Mouse (Mus musculus) neural tube, embryonic 15.5 days (tissue): ENCODE measurements around the gene Dffa. TPM values are rescaled to one million over a fixed set of nuclear protein-coding genes. Genes with fewer than 3 reads are reported as not detected.
A peak's percentile ranks its signal among the peaks of the same experiment; 100 is the strongest.
"Not testable (repeated sequence)": the region's sequence is repeated elsewhere in the genome, so short reads cannot be mapped to it uniquely, and the experiment has no call there.

Experiments
- ATAC-seq: fragments of 200-750 bp; cut with Nextera tagmentation; 2 replicates; pipeline ENCODE4 v1.8.0; 2017; ENCODE audit warnings: mild to moderate bottlenecking, moderate TSS enrichment, moderate library complexity; ENCODE audit not compliant: low FRiP score
- H3K27ac ChIP-seq: fragments of 300-500 bp; sonication (generic); replicated peaks from 2 replicates; pipeline ENCODE4 v1.5.1; 2015; ENCODE audit warnings: mild to moderate bottlenecking, inconsistent platforms
- H3K27me3 ChIP-seq: fragments of 300-500 bp; sonication (generic); replicated peaks from 2 replicates; pipeline ENCODE4 v1.6.1; 2015; ENCODE audit warnings: inconsistent platforms
- H3K36me3 ChIP-seq: fragments of 300-500 bp; sonication (generic); 2 replicates; pipeline ENCODE4 v1.6.1; 2015; ENCODE audit warnings: inconsistent platforms
- H3K4me1 ChIP-seq: fragments of 300-500 bp; sonication (generic); 2 replicates; pipeline ENCODE4 v1.6.1; 2015; ENCODE audit warnings: inconsistent platforms
- H3K4me2 ChIP-seq: fragments of 300-500 bp; sonication (generic); 2 replicates; pipeline ENCODE4 v1.6.1; 2015; ENCODE audit warnings: inconsistent platforms, mild to moderate bottlenecking, moderate library complexity
- H3K4me3 ChIP-seq: fragments of 300-500 bp; sonication (generic); replicated peaks from 2 replicates; pipeline ENCODE4 v1.5.1; 2015; ENCODE audit warnings: mild to moderate bottlenecking, inconsistent platforms
- H3K9ac ChIP-seq: fragments of 300-500 bp; sonication (generic); replicated peaks from 2 replicates; pipeline ENCODE4 v1.6.1; 2015; ENCODE audit warnings: mild to moderate bottlenecking, inconsistent platforms
- H3K9me3 ChIP-seq: fragments of 300-500 bp; sonication (generic); replicated peaks from 2 replicates; pipeline ENCODE4 v1.6.1; 2016; ENCODE audit warnings: inconsistent platforms
- WGBS: fragments of 180-500 bp; shearing (Covaris S2); methylation state at CpG from one replicate; pipeline ENCODE4 v1.1.7; 2015; ENCODE audit warnings: mixed read lengths; 5-methylcytosine and 5-hydroxymethylcytosine counted together
- polyA plus RNA-seq: library from polyadenylated mRNA; unstranded; fragments of >200 nt; fragmentation: Nextera tagmentation; extraction: Ambion mirVana; gene quantifications from 2 replicates; pipeline ENCODE4 v1.2.1, GENCODE M21; 2015

The Dffa gene
- polyA plus RNA-seq, 1 experiment from 2014 or later = 28.1 TPM

DNA sequence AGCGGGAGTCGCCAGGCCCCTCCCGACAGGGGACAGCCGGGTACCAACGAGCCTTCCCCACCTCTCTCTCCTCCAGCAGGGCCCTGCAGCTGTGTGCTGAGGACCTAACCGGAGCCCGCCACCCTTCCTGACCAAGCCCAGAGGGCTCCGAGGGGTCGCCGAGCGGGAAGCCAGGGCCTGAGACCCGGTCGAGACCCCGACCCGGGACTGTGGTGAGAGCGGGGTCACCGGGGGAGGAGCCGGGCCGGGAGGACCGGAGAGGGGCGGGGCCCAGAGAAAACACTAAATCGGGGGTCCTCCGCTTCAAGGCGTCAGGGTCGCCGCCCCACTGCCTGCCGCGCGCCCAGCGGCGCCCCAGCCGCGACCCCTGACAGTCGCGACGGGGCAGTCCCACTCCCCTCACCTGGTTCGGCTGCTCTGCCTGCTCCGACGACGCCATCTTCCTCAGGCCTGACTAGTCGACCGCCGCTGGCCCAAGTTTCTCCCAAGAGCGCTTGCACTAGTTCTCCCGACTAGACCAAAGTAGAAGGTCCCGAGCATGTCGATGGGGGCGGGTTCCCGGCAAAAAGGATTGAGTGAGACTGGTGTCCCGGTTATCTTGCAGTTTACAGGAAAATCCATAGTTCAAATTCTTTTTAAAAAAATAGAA is 4.5 kb upstream of the Dffa start, which contains the start of gene Pex14:
Gene Pex14, minus strand, starts transcription at position 508 of the 649 bp plus-strand sequence.
- Histone ChIP-seq H3K27ac (peak within 1 kb of the TSS; percentile 45; the same call in 1 of the 2 replicates), H3K9ac (peak within 1 kb of the TSS; percentile 94), H3K9me3 (no peaks in the 10 kb centered on the region), H3K4me1 (peaks cover 27% of the 10 kb centered on the region), H3K36me3 (no peaks in the 10 kb centered on the region), H3K27me3 (no peaks in the 10 kb centered on the region), H3K4me3 (peak within 1 kb of the TSS; percentile 94), H3K4me2 (peak within 1 kb of the TSS; percentile 96)
- under 1% methylated on average over 47 of the region's 50 CpGs for WGBS
- peak; percentile 79 for ATAC-seq

DNA sequence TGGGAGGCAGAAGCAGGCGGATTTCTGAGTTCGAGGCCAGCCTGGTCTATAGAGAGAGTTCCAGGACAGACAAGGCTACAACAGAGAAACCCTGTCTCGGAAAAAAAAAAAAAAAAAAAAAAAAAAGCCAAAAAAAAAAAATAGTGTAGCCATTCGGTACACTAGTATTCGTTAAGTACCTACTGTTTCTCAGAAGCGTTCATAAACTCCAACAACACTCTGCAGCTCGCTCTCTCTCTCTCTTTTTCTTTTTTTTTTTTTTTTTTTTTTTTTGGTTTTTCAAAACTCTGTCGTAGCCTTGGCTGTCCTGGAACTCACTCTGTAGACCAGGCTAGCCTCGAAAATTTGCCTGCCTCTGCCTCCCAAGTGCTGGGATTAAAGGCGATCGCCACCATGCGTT is 3.5 kb upstream of the Dffa start:
- not testable (repeated sequence) for H3K36me3 ChIP-seq, H3K9me3 ChIP-seq, ATAC-seq, H3K4me3 ChIP-seq, H3K4me2 ChIP-seq, H3K27me3 ChIP-seq, H3K9ac ChIP-seq, H3K27ac ChIP-seq
- 89% methylated on average over 12 of the region's 12 CpGs for WGBS
- H3K4me1 ChIP-seq = peaks cover 36% of the 10 kb centered on the region

DNA sequence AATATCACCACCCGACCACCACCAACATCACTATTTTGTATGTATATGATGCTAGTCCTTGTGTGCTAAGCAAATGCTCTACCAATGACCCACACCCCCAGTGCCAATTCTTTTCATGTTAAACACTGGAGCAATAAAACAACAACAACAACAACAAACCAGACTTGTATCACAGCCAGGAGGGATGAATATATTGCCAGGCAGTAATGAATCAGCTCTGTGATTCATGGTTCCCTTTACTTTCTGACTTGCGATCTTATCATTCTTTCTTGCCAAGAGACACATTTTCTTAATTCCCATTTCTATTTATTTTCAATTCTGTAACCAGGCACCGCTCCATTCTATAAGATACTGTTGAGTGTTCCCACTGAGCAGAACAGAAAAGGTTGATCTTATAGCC is 2.5 kb upstream of the Dffa start:
- Histone ChIP-seq H3K4me1 (peaks cover 32% of the 10 kb centered on the region), H3K27me3 (no peaks in the 10 kb centered on the region), H3K27ac (no peak overlapping the region), H3K9me3 (no peaks in the 10 kb centered on the region), H3K36me3 (peaks cover 5% of the 10 kb centered on the region), H3K4me3 (no peak overlapping the region), H3K4me2 (no peak overlapping the region), H3K9ac (no peak overlapping the region)
- WGBS = 89% methylated on average over 3 of the region's 3 CpGs
- ATAC-seq = no peak

DNA sequence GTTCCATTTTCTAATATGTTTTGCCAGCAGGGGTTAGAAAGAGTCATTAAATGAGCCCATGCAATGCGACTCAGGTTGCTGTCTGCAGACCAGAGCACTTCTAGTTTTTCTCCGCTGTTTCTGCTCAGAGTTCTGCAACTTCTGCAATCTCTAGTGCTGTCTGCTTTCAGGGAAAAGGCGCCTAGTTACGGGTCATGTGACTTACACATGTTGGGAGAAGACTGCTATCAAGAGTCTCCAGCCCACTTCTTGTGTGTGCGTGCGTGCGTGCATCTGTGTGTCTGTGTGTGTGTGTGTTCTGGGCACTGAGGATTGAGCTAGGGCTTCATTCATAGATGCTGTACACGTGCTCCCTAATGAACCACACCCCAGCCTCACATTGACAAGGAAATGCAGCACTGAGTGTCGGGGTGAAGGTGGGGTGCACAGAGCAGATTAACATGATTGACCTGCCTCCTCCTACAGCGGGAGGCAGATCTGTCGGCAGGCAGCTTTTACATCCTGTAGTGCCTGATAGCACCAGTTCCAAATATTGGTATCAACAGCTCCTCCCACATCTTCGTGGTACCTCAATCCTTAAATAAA is 16.1 kb downstream of the Dffa start:
- not testable (repeated sequence) for H3K9ac ChIP-seq, H3K9me3 ChIP-seq, ATAC-seq, H3K4me1 ChIP-seq, H3K27ac ChIP-seq, H3K4me3 ChIP-seq, H3K4me2 ChIP-seq, H3K27me3 ChIP-seq
- WGBS = 90% methylated on average over 12 of the region's 12 CpGs
- H3K36me3 ChIP-seq = peaks cover 32% of the 10 kb centered on the region

DNA sequence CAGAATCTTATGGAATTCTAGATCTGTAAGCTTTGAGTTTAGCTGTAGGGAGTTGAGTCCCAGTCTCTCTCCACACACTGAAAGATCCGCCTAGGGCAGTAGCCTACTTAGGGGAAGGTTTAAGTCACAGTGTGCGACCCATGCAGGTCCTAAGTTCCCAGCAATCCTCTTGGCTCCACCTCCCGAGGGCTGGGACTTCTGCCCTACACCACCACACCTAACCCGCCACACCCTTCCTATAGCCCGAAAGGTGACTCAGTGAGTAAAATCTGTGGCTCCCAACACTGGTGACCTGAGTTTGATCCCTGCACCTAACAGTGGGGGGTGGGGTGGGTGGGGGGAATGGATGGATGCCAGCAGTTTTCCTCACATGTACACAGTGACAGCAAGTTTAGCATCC is 19.5 kb downstream of the Dffa start:
- Histone ChIP-seq H3K27me3 (no peaks in the 10 kb centered on the region), H3K4me2 (no peak overlapping the region), H3K36me3 (peaks cover 27% of the 10 kb centered on the region), H3K27ac (no peak overlapping the region), H3K4me3 (no peak overlapping the region), H3K9ac (no peak overlapping the region), H3K4me1 (no peaks in the 10 kb centered on the region), H3K9me3 (no peaks in the 10 kb centered on the region)
- 77% methylated on average over 5 of the region's 5 CpGs for WGBS
- ATAC-seq = no peak

DNA sequence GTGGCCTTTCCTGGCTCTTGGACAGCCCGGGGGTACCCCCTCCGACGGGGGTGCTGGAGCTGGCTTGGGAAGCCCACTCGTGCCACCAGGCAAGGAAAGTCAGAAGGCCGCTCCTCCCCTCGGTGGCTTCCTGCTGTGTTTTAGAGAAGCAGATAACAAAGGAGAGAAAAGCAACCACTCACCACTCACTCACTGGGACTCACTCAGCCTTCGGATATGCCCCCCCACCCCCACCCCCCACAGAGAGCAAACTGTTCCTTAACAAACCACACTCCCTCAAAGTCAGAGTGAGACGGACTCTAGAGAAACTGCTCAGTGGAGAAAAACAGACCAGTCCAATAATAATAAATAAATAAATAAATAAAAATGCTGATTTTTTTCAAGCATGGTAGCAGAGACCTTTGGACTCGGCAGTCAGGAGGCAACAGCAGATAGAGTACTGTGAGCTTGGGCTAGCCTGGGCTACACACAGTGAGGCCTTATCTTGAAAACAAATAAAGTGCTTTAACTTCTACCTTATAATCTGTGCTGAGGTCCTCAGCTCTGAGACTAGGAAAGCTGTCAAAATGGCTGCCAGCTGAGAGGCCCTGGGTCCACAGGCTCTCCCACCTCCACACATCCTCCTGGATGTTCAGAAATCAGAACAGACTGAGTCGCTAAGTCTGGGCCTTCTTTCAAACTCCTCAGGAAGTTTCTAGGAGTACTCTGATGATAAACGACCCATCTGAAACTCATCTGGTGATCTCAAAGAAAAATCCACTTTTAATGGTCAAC is 21.6 kb downstream of the Dffa start:
- no peak for ATAC-seq

DNA sequence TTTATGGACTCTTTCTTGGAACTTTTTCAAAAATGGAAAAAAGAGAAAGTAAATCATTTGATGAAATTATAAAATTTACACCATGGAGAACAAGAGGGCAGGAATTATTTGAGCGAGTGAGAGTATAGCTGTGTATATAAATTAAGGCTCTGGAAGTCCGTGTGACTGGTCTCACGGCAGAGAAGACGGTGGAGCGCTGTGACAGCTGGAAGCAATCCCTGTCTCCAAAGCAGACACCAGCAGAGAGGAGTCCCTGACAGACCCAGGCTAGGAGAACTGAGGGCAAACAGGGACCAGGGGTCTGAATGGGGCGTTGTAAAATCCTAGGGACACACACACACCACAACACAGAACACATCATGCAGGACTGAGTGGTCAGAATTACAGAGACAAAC is 22.2 kb downstream of the Dffa start:
- Histone ChIP-seq H3K9me3 (no peaks in the 10 kb centered on the region), H3K4me3 (no peak overlapping the region), H3K36me3 (peaks cover 16% of the 10 kb centered on the region), H3K4me1 (no peaks in the 10 kb centered on the region), H3K27me3 (no peaks in the 10 kb centered on the region), H3K27ac (no peak overlapping the region), H3K4me2 (no peak overlapping the region), H3K9ac (no peak overlapping the region)
- ATAC-seq = no peak
- WGBS = 72% methylated on average over 6 of the region's 6 CpGs

More for the DNA sequence above, 21.6 kb downstream of the Dffa start:
- 42% methylated on average over 11 of the region's 11 CpGs for WGBS
- no peaks in the 10 kb centered on the region for H3K27me3 ChIP-seq
- no peak overlapping the region for H3K4me2 ChIP-seq
- H3K4me3 ChIP-seq = no peak overlapping the region
- H3K4me1 ChIP-seq = no peaks in the 10 kb centered on the region
- peaks cover 17% of the 10 kb centered on the region for H3K36me3 ChIP-seq
- H3K9me3 ChIP-seq = no peaks in the 10 kb centered on the region
- H3K27ac ChIP-seq = no peak overlapping the region
- H3K9ac ChIP-seq = no peak overlapping the region

DNA sequence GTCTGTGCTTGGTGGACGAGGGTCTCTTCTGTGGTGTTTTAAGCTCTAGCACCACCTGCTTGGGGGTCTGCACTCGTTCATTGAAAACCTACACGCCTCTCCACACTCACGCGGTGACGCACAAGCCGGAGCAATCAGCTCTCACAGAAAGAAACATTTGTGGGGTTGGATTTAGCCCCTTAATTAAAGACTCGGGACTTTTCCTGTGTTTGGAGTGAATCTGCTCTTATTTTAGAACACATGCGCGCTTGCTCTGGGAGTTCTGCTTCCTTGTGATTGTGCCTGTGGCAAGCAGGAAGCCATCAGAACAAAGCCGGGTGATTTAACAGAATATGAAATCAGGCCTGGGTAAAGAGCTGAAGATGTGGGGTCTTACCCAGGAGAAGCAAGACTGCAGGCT is 22.7 kb downstream of the Dffa start, which contains the start of gene Cort:
Gene Cort, minus strand, starts transcription at position 101 of the 400 bp plus-strand sequence.
- H3K4me1 ChIP-seq = no peaks in the 10 kb centered on the region
- 89% methylated on average over 11 of the region's 11 CpGs for WGBS
- H3K4me3 ChIP-seq = no peak within 1 kb of the TSS
- no peak for ATAC-seq
- H3K27ac ChIP-seq = no peak within 1 kb of the TSS
- H3K36me3 ChIP-seq = peaks cover 17% of the 10 kb centered on the region
- no peak within 1 kb of the TSS for H3K4me2 ChIP-seq
- no peaks in the 10 kb centered on the region for H3K27me3 ChIP-seq
- H3K9ac ChIP-seq = no peak within 1 kb of the TSS
- no peaks in the 10 kb centered on the region for H3K9me3 ChIP-seq

DNA sequence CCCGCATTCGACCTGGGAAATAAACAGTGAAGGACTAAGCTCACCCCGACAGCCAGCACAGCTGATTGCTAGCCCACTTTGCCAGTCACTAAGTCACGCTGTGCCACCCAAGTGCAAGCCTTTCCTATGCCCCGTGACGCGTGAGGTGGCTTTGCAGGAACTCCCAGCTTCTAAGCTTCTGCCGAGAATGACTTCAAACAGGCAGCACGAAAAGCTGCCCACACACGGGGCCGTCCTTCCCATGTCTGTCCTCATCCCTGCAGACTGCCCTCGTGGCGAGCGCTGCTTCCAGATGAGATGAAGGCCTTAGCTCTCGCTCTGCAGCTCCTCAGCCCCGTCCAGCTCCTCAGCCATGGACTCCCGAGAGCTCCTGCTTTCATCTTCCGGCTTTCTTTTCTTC is 24.5 kb downstream of the Dffa start:
- Histone ChIP-seq H3K27ac (no peak overlapping the region), H3K4me1 (no peaks in the 10 kb centered on the region), H3K4me3 (no peak overlapping the region), H3K9ac (no peak overlapping the region), H3K4me2 (no peak overlapping the region), H3K36me3 (peaks cover 13% of the 10 kb centered on the region), H3K9me3 (no peaks in the 10 kb centered on the region), H3K27me3 (no peaks in the 10 kb centered on the region)
- WGBS = 88% methylated on average over 18 of the region's 18 CpGs
- ATAC-seq = no peak

DNA sequence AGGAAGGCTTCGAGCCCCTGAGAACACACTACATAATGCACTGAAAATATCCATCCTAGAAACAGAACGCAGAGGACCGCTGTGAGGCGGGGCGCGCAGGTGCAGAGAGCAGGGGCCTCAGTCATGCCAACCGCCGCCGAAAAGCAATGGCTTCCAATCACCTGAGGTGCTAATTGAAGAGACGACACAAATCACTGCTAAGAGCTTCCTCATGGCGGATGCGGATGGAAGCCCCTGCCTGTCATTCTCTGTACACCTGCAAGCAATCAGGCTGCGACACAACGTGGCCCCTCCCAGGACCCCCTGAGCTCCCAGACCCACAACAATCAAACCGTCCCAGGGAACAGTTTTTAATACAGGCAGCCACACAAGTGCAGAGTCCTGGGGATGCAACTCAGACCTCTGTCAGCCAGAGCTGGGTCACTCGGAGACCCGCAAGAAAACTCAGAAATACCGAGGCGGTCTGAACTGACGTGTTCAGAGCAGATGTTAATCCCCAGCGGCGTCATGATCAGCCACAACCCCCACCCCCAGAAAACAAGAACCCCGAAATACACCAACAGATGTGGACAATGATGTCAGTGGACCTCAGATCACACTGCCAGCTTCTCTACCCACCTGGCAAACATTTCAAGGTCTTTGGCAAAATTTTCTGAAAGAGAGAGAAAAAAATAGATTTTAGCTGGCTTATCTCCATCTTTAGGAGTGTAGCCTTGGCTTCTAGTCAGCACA is 27.2 kb downstream of the Dffa start:
- WGBS = 86% methylated on average over 23 of the region's 23 CpGs
- Histone ChIP-seq H3K4me2 (no peak overlapping the region), H3K4me1 (peaks cover under 1% of the 10 kb centered on the region), H3K4me3 (no peak overlapping the region), H3K36me3 (peaks cover 13% of the 10 kb centered on the region), H3K9me3 (no peaks in the 10 kb centered on the region), H3K27me3 (no peaks in the 10 kb centered on the region), H3K9ac (no peak overlapping the region), H3K27ac (no peak overlapping the region)
- no peak for ATAC-seq

DNA sequence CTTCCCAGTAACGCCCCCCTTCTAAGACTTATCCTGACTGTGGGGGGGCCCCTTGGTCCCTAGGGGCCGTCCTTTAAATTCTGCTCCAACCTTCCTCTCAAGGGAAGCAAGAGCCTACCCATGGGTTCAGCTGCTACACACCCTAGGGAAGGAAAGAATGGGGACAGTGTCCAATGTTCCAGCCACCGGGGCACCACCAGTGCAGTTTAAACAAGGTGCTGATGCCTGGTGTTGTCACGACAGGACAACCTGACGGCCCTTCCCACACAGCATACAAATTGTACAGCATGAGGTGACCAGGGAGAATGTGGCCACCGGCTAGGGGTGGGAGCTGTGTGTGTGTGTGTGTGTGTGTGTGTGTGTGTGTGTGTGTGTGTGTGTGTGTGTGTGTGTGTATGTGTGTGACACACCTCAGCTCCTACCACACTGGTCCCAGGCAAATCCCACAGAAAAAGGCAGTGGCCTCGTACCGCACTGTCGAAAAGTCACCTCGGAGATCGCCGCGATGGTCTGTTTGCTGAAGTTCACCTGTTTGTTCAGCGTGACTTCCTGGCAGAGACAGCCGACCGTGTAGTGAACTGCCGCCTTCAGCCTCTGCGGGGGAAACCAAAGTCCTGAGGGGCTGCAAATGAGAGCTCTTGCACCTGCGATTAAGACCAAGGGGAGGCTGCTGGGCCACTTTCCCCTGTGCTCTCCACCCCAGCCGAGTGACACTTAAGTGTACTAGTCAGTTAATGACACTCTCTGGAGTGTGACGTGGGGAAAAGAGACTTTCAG is 28.0 kb downstream of the Dffa start:
- Histone ChIP-seq H3K27me3 (no peaks in the 10 kb centered on the region), H3K4me2 (no peak overlapping the region), H3K4me1 (peaks cover 8% of the 10 kb centered on the region), H3K9me3 (no peaks in the 10 kb centered on the region), H3K9ac (no peak overlapping the region), H3K36me3 (peaks cover 13% of the 10 kb centered on the region), H3K4me3 (no peak overlapping the region), H3K27ac (no peak overlapping the region)
- no peak for ATAC-seq
- WGBS = 83% methylated on average over 21 of the region's 21 CpGs
